Mouse (Mus musculus) left cerebral cortex, adult 11 months (tissue): ENCODE measurements at regions not wholly inside any gene's neighbourhood (a gene's known extent, or its start where the extent isn't known, plus 50 kb on each side); places are given as distances from the start of the nearest gene placed in this dataset.

Source experiments
- DNase-seq: peaks from one replicate; pipeline ENCODE4 v3.0.0; 2022; ENCODE audit warnings: low spot score

DNA sequence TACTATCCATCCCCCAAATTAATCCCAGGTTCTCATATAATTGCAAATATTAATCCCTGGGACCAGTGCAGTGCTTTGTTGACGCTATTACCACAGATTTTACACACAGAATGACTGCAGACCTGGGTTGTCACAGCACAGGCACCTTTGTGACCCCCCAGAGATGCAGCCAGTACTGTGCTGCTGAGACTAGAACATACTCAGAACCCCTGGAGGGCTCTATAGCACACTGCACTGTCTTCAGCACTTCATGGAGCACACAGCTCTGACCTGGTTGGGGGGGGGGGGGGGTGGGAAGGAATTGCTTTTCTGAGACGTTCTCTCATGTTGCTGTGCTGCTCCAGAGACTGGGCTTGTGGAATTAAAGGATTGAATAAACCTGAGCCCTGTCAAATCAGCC lies 154.9 kb upstream of the Gm34302 start:
- no peak for DNase-seq

DNA sequence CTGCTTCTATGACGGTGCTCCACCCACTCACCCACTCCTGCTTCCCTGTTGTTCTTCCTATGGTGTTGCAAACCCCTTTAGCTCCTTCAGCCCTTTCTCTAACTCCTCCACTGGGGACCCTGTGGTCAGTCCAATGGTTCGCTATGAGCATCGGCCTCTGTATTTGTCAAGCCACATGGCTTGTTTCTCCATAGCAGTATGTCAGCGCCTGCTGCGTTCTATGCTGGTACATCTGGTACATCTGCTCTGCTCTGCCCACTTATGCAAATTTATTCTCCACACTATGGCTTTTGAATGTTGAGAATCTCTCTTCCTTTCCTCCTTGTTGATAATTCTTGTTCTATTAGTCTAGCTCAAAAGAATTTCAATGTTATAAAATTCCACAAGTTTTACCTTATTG lies 154.2 kb upstream of the Gm34302 start:
- DNase-seq: no peak

- no peak for DNase-seq
These were observed 144.0 kb upstream of the Gm34302 start for GRCm38 (mm10) chr3:63627724-63628123.

DNA sequence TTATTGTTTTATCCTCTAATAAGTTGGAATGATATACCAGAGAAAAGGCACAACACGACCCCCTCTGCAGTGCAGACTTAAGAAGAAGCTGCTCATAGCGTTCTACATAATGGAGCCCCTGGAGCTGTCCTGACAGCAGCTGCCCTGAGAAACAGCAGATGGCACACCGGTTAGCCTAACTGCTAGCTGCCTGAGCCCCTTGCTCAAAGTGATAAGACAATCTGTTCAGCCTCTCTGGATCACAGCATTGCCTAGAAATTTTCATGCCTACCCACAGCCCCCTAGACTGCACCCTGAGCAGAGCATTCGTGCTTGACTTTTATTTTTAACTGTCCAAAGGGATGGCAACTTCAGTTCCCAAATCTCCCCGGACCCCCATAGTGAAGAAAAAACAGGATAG lies 132.4 kb upstream of the Gm34302 start:
- DNase-seq: no peak

DNA sequence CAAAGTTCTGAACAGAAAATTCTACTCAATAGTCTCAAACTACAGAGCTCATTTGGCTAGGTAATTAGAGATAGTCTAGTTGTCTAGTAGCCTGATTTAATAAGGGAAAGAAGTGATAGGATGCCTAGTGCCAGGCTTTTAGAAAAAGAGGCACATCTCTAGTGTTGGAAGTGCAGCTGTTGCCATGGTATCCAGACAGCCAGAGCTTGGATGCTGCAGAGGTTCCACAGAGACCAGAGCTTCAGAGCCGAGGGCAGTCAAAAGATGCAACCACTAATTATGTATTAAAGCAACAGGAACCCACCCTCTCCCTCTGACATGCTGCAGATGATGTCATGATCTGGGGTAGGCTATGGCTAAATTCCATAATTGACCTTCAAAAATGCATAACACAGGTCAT lies 130.0 kb upstream of the Gm34302 start:
- DNase-seq: peak; percentile 1

DNA sequence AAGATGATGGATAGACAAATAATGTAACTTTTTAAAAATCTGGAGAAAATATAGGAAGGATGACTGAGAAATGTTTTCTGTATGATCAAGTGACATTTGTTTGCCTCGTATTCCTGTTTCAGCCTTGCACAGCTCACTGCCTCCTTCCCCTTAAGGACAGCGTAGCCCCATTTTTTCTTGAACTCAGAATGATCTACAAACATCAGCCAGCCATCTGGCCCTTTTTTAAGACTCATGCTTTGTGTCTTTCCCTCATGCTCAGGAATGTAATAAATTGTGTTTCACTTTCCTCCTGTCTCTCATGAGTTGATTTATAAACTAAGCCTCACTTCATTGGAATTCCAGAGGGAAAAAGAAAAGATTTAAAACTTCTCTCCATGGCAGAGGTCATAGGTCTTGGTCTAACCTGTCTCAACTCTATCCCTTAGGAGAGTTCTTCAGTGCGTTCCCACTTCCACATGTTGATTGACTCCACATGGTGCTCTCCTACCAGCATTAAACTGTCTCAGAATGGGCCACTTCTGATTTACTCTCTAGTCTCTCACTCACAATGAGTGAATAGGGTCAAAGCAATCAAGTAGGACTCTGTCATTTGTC lies 129.2 kb upstream of the Gm34302 start:
- no peak for DNase-seq

- DNase-seq: no peak
These were observed 126.6 kb upstream of the Gm34302 start for GRCm38 (mm10) chr3:63610113-63610919.

DNA sequence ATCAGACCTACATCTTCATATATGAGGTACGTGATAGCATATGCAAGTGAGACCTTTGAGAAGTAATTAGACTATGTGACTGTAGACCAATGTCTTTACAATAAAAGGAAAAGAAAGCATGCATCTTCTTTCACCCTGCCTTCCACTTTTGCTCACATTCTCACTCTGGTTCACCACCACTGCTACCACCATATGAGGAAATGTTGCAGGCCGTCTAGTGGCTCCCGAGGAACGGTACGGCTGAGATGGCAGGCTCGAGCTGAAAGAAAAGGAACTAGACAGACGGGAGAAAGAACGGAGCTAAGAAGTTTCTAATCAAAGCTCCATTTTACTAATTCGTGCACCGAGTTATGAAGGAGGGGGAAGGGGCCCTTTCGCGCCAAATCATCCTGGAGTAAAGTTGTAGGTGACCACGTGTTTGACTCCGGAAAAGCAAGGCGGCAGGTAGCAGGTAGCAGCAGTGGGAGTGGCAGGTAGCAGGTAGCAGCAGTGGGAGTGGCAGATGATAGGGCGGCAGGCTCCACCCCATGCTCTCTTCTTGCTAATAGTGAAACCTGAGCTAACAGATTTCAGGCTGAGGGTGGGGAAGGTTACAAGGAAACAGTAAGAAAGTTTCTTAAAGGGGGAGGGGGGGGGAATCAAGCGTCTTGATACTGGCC lies 125.9 kb upstream of the Gm34302 start:
- DNase-seq: no peak

DNA sequence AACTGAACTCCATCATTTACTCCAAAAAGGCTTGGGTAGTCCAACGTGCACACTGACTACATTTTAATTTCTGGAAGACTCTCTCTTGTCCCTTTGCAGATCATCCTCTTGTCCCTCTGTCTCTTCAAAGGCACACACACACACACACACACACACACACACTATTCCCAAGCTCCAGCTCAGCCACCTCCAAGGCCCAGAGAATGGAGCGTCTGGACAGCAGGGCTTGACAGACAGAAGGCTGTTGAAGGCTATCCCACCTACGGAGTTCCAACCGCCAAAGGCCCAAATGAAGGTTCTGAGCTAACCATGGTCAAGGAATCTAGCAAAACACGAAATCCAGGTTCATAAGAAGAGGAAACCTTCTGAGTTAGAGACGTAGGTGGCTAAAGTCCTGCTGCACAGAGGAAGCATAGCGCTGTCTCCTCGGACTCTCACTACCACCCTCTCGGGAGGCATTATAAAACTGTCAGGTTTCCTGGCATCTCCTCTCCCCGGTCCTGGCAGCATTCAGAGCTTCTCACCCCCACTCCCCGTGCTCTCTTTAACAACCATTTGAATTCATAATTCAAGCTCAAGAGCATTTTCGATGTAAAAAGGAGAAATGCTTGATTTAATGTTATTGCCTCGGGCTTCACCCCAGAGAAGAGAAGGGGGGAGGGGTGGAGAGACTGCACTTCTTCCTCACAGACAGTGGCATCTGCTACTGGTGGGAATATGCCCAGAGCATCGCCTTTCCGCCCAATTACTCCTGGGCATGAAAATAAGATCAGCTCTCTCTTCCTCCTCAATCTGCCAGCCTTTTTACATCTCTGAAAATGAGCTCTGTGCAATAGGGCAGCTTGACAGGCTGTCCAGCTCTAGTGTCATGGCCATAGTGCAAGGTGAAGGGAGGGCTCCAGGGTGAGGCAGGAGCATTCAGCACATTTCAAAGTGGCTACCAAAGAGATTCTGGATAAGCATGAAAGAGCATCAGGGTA lies 99.3 kb upstream of the Gm34302 start:
- DNase-seq: no peak

DNA sequence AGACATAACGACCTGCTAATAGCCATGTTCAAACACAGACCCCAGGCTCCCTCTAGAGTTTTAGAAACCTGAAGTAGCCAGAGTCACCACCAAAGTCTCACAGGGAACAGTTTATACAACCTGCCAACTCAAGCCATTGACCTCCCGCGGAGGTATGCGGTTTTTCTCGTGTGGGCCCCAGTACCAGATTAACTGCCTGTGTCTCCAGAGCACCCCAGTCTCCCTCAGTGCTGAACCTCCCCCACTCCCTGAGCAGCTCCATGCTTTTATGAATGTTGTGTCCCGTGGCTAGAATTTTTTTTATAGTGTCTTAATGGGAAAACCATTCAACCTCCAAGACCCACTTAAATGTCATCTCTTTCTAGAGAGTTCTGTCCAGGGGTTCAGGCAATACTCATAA lies 98.5 kb upstream of the Gm34302 start:
- no peak for DNase-seq

DNA sequence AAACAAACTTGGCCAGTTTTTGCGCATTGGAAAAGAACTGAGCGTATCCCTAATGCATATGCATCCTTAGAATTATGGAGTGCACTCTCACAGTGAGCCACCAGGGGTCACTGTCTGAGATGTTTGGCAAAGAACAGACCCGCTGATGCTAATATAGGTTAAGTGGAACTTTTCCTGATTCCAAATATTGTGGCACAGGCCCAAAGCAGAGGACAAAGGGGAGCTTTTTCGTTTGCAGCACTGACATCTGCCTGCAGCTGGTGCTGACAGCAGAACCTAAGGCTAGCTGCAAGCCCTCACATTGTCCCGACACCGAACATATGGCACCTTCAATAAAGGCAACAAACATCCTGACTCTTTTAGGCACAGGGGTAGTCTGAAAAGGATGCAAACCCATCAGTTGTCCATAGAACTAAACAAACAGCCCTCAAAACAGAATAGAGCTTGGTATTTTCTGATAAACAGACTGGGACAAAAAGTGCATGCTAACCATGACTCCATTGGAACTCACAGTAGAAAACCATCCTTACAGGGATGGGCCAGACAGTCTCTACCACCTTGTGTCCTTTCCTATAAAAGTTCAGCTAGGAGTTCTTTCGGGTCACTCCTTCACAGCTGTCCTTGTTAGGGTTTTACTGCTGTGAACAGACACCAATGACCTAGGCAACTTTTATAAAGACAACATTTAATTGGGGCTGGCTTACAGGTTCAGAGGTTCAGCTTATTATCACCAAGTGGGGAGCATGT lies 87.1 kb upstream of the Gm34302 start:
- DNase-seq: peak; percentile 59

DNA sequence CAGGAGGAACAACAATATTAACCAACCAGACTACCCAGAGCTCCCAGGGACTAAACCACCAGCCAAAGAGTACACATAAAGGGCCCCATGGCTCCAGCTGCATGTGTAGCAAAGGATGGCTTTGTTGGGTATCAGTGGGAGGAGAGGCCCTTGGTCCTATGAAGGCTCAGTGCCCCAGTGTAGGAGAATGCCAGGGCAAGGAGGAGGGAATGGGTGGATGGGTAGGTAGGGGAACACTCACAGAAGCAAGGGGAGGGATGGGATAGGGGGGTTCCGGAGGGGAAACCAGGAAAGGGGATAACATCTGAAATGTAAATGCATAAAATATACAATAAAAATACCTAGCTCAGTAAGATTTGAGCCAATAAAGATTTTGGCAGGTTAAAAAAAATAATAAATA lies 86.4 kb upstream of the Gm34302 start:
- no peak for DNase-seq

DNA sequence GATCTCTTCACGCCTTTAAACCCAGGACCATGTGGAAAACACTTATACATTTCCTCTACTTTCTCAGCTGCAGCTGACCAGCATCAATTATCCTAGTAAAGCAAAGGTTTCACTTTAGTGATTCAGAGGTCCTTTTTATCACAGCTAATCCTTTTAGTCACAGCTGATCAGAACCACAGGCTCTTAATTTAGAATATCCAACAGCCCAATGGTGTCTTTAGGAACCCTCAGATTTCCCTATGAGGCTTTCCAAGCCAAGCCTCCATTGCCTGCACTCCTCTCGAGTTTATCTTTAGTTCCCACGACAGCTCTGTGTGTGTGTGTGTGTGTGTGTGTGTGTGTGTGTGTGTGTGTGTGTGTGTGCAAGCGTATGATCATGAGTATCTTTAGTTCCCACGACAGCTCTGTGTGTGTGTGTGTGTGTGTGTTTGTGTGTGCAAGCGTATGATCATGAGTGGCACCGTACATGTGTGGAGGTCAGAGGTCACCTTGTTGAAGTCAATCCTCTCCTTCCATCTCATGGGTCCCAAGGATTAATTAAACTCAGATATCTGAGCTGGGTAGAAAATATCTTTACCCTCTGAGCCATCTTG lies 85.4 kb upstream of the Gm34302 start:
- no peak for DNase-seq

DNA sequence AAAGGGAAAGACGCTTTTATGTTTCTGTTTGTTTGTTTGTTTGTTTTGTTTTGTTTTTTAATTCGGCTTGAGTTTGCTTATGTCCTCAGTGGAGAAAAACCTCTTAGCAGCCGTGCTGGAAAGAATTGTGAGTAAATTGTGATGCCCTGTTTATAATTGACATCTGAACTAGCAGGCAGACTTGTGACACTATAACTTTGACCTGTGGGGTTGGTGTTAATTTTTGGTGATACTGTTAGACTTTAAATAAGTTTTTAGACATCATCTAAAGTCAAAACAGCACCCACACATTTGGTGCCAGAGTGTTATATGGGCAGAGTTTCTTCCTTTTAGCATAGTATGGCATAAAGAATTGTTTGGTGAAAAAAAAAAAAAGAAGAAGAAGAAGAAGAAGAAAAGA lies 84.0 kb upstream of the Gm34302 start:
- DNase-seq: no peak

- no peak for DNase-seq
These were observed 79.4 kb upstream of the Gm34302 start for GRCm38 (mm10) chr3:63563057-63563456.

DNA sequence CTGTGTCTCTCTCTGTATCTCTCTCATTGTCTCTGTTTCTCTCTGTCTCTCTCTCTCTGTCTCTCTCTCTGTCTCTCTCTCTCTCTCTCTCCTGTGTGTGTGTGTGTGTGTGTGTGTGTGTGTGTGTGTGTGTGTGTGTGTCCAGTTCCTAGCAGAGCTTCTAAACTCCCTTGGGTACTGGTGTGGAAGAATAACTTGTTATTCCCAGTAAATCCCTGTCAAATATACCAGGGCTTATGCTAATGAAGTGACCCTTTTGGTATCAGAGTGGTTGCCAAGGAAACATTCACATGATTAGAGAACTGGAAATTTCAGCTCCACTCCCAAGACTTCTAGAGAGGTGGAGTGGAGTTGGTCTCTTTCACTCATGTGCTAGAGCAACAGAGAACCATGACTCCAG lies 78.9 kb upstream of the Gm34302 start:
- no peak for DNase-seq

DNA sequence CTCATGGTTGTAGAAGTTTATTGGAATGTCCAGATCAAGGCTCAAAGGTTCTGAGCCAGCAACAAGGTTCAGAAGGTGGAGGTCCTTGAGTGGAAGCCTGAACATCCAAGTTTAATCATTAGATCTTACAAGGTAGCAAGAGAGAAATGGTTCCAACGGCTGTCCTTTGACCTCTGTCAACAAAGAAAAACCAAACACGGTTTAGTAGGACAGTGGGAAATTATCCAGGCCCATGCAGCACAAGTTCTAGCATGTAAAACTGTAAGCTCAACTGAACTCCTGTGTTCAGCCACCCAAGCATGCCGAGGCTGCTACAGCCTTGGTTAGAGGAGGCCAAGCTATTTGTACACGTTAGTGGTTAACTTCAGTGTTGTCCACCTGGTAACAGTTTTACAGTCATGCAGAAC lies 77.1 kb upstream of the Gm34302 start:
- DNase-seq: no peak

DNA sequence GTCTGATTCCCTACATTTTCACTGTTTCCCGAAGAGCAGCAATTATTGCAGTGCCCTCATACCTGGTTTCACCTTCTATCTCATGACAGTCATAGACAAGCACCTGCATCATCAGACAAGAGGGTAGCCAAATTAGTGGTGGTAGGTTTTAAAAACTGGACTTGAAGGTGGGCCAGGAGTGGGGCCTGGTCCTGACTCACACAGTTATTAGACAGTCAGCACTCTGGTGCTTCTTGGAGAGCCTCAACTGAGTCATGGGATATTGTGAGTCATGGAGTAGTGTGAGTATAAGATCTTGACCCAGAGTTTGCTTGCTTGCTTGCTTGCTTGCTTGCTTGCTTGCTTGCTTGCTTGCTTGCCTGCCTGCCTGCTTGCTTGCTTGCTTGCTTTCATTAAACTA lies 73.1 kb upstream of the Gm34302 start:
- no peak for DNase-seq

DNA sequence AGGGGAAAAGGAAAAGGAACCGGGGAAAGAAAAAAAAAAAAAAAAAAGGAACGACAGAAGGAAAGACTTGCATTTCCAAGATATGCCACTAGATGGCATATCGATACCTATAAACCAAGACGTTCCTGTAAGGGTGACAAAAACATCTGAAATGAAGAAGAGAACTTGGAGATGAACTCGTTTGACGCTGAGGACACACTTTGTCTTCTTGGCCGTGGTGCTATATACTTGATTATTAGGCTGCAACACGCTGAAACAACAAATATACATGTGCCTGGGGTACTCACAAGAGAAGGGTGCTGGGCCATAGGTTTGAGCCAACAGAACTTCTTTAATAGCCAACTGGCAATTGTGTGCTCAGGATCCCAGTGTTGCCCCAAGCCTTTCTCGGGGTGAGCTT lies 71.2 kb upstream of the Gm34302 start:
- DNase-seq: no peak

DNA sequence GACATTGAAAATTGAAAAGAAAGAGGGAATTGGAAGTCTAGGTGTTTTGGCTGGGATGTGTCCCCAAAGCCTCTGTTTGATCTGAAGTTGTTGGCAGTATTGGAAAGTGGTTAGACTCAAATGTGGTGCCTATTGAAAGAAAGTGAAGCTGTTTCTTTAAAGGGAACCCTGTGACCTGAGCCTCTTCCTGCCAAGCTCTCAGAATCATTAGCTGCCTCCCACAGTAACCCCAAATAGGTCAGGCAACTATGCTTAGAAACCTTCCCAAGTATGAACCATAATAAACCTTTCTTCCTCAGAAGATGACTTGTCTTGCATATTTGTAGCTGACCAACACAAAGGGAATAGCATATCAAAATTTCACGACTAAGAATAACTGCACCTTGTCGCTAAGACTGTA lies 69.7 kb upstream of the Gm34302 start:
- no peak for DNase-seq

GRCm38 (mm10) chr3:63551661-63552060 lies 68.0 kb upstream of the Gm34302 start:
- DNase-seq: no peak
